Mouse (Mus musculus): ENCODE data around the gene Cldnd2. TPM values are rescaled to one million over a fixed set of nuclear protein-coding genes. Genes with fewer than 3 reads are reported as not detected.

Gene Cldnd2
- total and polyA plus RNA-seq, 2 experiments from 2014 or later: not detected

GRCm38 (mm10) chr7:43442684-43443083 lies 2.1 kb downstream of the Cldnd2 start:
- Histone ChIP-seq H3K9ac (replicated peaks; ENCODE audit: low read length, poor library complexity, severe bottlenecking) (peak overlapping the region; percentile 65), H3K27me3 (ENCODE audit: insufficient read depth, low read length) (no peaks in the 10 kb centered on the region), H3K4me2 (ENCODE audit: low read depth, low read length, poor library complexity, severe bottlenecking) (peak overlapping the region; percentile 60), H3K36me3 (ENCODE audit: insufficient read depth, low read length) (no peaks in the 10 kb centered on the region), H3K27ac (ENCODE audit: low read depth, low read length) (peak overlapping the region; percentile 87), H3K9me3 (ENCODE audit: low read length) (no peaks in the 10 kb centered on the region), H3K4me3 (ENCODE audit: low read depth, low read length) (peak overlapping the region; percentile 50), H3K4me1 (ENCODE audit: insufficient read depth, low read length) (peaks cover 16% of the 10 kb centered on the region)
- 14% methylated on average over 9 of the region's 9 CpGs for WGBS
- no peak for ATAC-seq (ENCODE audit: low FRiP score)
- DNase-seq (ENCODE audit: low spot score): no peak
- no peak for TF ChIP-seq CTCF (IDR thresholded peaks at IDR 0.05)

- DNase-seq (ENCODE audit: low spot score): peak; percentile 56
- no peaks in the 10 kb centered on the region for H3K9me3 ChIP-seq (ENCODE audit: low read length)
- peak; percentile 81 for ATAC-seq (ENCODE audit: low FRiP score)
- under 1% methylated on average over 36 of the region's 36 CpGs for WGBS
- H3K9ac ChIP-seq (replicated peaks; ENCODE audit: low read length, poor library complexity, severe bottlenecking): peak overlapping the region; percentile 65
- H3K27ac ChIP-seq (ENCODE audit: low read depth, low read length): peak overlapping the region; percentile 87
- H3K4me3 ChIP-seq (ENCODE audit: low read depth, low read length): peak overlapping the region; percentile 50
- peak overlapping the region; percentile 60 for H3K4me2 ChIP-seq (ENCODE audit: low read depth, low read length, poor library complexity, severe bottlenecking)
- H3K36me3 ChIP-seq (ENCODE audit: insufficient read depth, low read length): no peaks in the 10 kb centered on the region
- peaks cover 16% of the 10 kb centered on the region for H3K4me1 ChIP-seq (ENCODE audit: insufficient read depth, low read length)
- no peaks in the 10 kb centered on the region for H3K27me3 ChIP-seq (ENCODE audit: insufficient read depth, low read length)
- TF ChIP-seq CTCF (IDR thresholded peaks at IDR 0.05): no peak
Measured at GRCm38 (mm10) chr7:43443126-43443916, 2.7 kb downstream of the Cldnd2 start.

- WGBS: under 1% methylated on average over 27 of the region's 27 CpGs
Measured at GRCm38 (mm10) chr7:43443917-43444293, 3.3 kb downstream of the Cldnd2 start, which contains the start of the genes Etfb and Gm45233. Etfb (plus strand) TSS chr7:43444083. Gm45233 (plus strand) TSS chr7:43444128.

GRCm38 (mm10) chr7:43447801-43448200 lies 7.2 kb downstream of the Cldnd2 start:
- Histone ChIP-seq H3K9ac (replicated peaks; ENCODE audit: low read length, poor library complexity, severe bottlenecking) (no peak overlapping the region), H3K9me3 (ENCODE audit: low read length) (no peaks in the 10 kb centered on the region), H3K4me1 (ENCODE audit: insufficient read depth, low read length) (peaks cover 13% of the 10 kb centered on the region), H3K4me3 (ENCODE audit: low read depth, low read length) (no peak overlapping the region), H3K27me3 (ENCODE audit: insufficient read depth, low read length) (no peaks in the 10 kb centered on the region), H3K4me2 (ENCODE audit: low read depth, low read length, poor library complexity, severe bottlenecking) (no peak overlapping the region), H3K36me3 (ENCODE audit: insufficient read depth, low read length) (peaks cover 5% of the 10 kb centered on the region; the same call in 1 of the 2 replicates), H3K27ac (ENCODE audit: low read depth, low read length) (no peak overlapping the region)
- DNase-seq (ENCODE audit: low spot score): no peak
- 94% methylated on average over 4 of the region's 4 CpGs for whole genome bisulfite sequencing
- ATAC-seq (ENCODE audit: low FRiP score): no peak
- TF ChIP-seq CTCF (IDR thresholded peaks at IDR 0.05): no peak

More at GRCm38 (mm10) chr7:43443917-43444293, 3.3 kb downstream of the Cldnd2 start, which contains the start of the genes Etfb and Gm45233:
- Histone ChIP-seq H3K36me3 (ENCODE audit: insufficient read depth, low read length) (no peaks in the 10 kb centered on the region), H3K4me3 (ENCODE audit: low read depth, low read length) (peak within 1 kb of the TSS; percentile 50), H3K9ac (replicated peaks; ENCODE audit: low read length, poor library complexity, severe bottlenecking) (peak within 1 kb of the TSS; percentile 65), H3K4me1 (ENCODE audit: insufficient read depth, low read length) (peaks cover 16% of the 10 kb centered on the region), H3K27me3 (ENCODE audit: insufficient read depth, low read length) (no peaks in the 10 kb centered on the region), H3K4me2 (ENCODE audit: low read depth, low read length, poor library complexity, severe bottlenecking) (peak within 1 kb of the TSS; percentile 60), H3K9me3 (ENCODE audit: low read length) (no peaks in the 10 kb centered on the region), H3K27ac (ENCODE audit: low read depth, low read length) (peak within 1 kb of the TSS; percentile 87)
- ATAC-seq (ENCODE audit: low FRiP score) (peak; percentile 96), DNase-seq (ENCODE audit: low spot score) (peak; percentile 96)
- TF ChIP-seq CTCF (IDR thresholded peaks at IDR 0.05): no peak; the same call in 1 of the 2 replicates

- WGBS: 92% methylated on average over 2 of the region's 3 CpGs
- Histone ChIP-seq H3K27me3 (ENCODE audit: insufficient read depth, low read length) (no peaks in the 10 kb centered on the region), H3K36me3 (ENCODE audit: insufficient read depth, low read length) (peaks cover 5% of the 10 kb centered on the region; the same call in 1 of the 2 replicates), H3K27ac (ENCODE audit: low read depth, low read length) (no peak overlapping the region), H3K9me3 (ENCODE audit: low read length) (no peaks in the 10 kb centered on the region), H3K9ac (replicated peaks; ENCODE audit: low read length, poor library complexity, severe bottlenecking) (no peak overlapping the region), H3K4me3 (ENCODE audit: low read depth, low read length) (no peak overlapping the region), H3K4me2 (ENCODE audit: low read depth, low read length, poor library complexity, severe bottlenecking) (no peak overlapping the region), H3K4me1 (ENCODE audit: insufficient read depth, low read length) (peaks cover 10% of the 10 kb centered on the region)
- ATAC-seq (ENCODE audit: low FRiP score) (no peak), DNase-seq (ENCODE audit: low spot score) (no peak)
- no peak for TF ChIP-seq CTCF (IDR thresholded peaks at IDR 0.05)
Measured at GRCm38 (mm10) chr7:43448246-43448645, 7.7 kb downstream of the Cldnd2 start.

GRCm38 (mm10) chr7:43449811-43450210 lies 9.2 kb downstream of the Cldnd2 start:
- H3K4me2 ChIP-seq (ENCODE audit: low read depth, low read length, poor library complexity, severe bottlenecking): no peak overlapping the region
- no peak overlapping the region for H3K9ac ChIP-seq (replicated peaks; ENCODE audit: low read length, poor library complexity, severe bottlenecking)
- 98% methylated on average over 2 of the region's 2 CpGs for WGBS
- no peaks in the 10 kb centered on the region for H3K27me3 ChIP-seq (ENCODE audit: insufficient read depth, low read length)
- H3K36me3 ChIP-seq (ENCODE audit: insufficient read depth, low read length): peaks cover 5% of the 10 kb centered on the region; the same call in 1 of the 2 replicates
- DNase-seq (ENCODE audit: low spot score) (no peak), ATAC-seq (ENCODE audit: low FRiP score) (no peak)
- H3K4me3 ChIP-seq (ENCODE audit: low read depth, low read length): no peak overlapping the region
- no peak overlapping the region for H3K27ac ChIP-seq (ENCODE audit: low read depth, low read length)
- H3K4me1 ChIP-seq (ENCODE audit: insufficient read depth, low read length): peaks cover 3% of the 10 kb centered on the region; the same call in 1 of the 2 replicates
- no peak for TF ChIP-seq CTCF (IDR thresholded peaks at IDR 0.05)
- H3K9me3 ChIP-seq (ENCODE audit: low read length): no peaks in the 10 kb centered on the region

All from midbrain, postnatal 0 days (tissue).